Mouse (Mus musculus) ES-CJ7 (cell line): ENCODE measurements around the gene Foxf2.
A peak's percentile ranks its signal among the peaks of the same experiment; 100 is the strongest.

Experiments
- DNase-seq: peaks from one replicate; pipeline ENCODE4 v3.0.0; 2011; ENCODE audit warnings: low read depth, low spot score

The Foxf2 gene

GRCm38 (mm10) chr13:31624966-31625332 is 667 bp upstream of the Foxf2 start:
- DNase-seq = no peak

- DNase-seq = peak; percentile 55
Observed at GRCm38 (mm10) chr13:31626183-31626801, 676 bp downstream of the Foxf2 start.

GRCm38 (mm10) chr13:31626991-31627625 is 1.5 kb downstream of the Foxf2 start:
- peak; percentile 50 for DNase-seq

GRCm38 (mm10) chr13:31627864-31628690 is 2.5 kb downstream of the Foxf2 start:
- peak; percentile 9 for DNase-seq

- peak; percentile 10 for DNase-seq
Observed at GRCm38 (mm10) chr13:31628691-31629180, 3.1 kb downstream of the Foxf2 start.

GRCm38 (mm10) chr13:31629321-31629851 is 3.8 kb downstream of the Foxf2 start:
- DNase-seq = peak; percentile 39

- peak; percentile 17 for DNase-seq
Observed at GRCm38 (mm10) chr13:31630051-31630450, 4.4 kb downstream of the Foxf2 start.

- peak; percentile 14 for DNase-seq
Observed at GRCm38 (mm10) chr13:31630551-31630950, 4.9 kb downstream of the Foxf2 start.

GRCm38 (mm10) chr13:31631291-31631690 is 5.7 kb downstream of the Foxf2 start:
- no peak for DNase-seq

- DNase-seq = peak; percentile 70
Observed at GRCm38 (mm10) chr13:31632450-31632849, 6.8 kb downstream of the Foxf2 start.

GRCm38 (mm10) chr13:31633259-31633658 is 7.6 kb downstream of the Foxf2 start:
- no peak for DNase-seq

- no peak for DNase-seq
Observed at GRCm38 (mm10) chr13:31635546-31635945, 9.9 kb downstream of the Foxf2 start.

- no peak for DNase-seq
Observed at GRCm38 (mm10) chr13:31641517-31641916, 15.9 kb downstream of the Foxf2 start.

- no peak for DNase-seq
Observed at GRCm38 (mm10) chr13:31652131-31652745, 26.6 kb downstream of the Foxf2 start.

GRCm38 (mm10) chr13:31656249-31656648 is 30.6 kb downstream of the Foxf2 start:
- DNase-seq = peak; percentile 24

GRCm38 (mm10) chr13:31658212-31658611 is 32.6 kb downstream of the Foxf2 start:
- DNase-seq = no peak

GRCm38 (mm10) chr13:31658963-31659362 is 33.3 kb downstream of the Foxf2 start:
- peak; percentile 60 for DNase-seq

GRCm38 (mm10) chr13:31661211-31661610 is 35.6 kb downstream of the Foxf2 start:
- DNase-seq = no peak

- DNase-seq = no peak
Observed at GRCm38 (mm10) chr13:31665376-31665775, 39.8 kb downstream of the Foxf2 start.

GRCm38 (mm10) chr13:31667919-31668524 is 42.4 kb downstream of the Foxf2 start:
- DNase-seq = no peak

GRCm38 (mm10) chr13:31672093-31672492 is 46.5 kb downstream of the Foxf2 start:
- DNase-seq = no peak
